10 mouse cellular contexts compared by ENCODE assay signal in the genomic region with DNA sequence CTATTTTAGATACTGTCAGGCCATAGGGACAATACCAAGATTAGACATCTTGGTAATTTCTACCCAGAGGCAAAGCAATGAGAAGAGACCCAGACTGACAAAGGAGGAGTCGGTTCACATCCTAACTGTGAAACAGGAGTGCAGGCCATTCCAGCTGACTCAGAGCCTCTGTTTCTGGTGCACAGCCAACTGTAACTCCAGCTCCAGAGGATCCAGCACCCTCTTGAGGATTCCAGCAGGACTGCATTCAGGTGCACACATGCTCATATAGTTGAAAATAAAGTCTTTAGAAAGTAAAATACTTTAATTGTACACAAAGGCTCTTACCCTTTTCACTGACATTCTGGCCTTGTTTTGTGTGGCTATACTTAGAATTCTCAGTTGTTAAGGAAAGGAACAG. TPM values are rescaled to one million over a fixed set of nuclear protein-coding genes. Genes with fewer than 3 reads are reported as not detected.
A peak's percentile ranks its signal among the peaks of the same experiment; 100 is the strongest.
DNase-seq lines count a peak whose midpoint lies in the region; ATAC-seq and TF ChIP-seq lines count a peak whose summit lies in the region.
"Had no signal": no experiment of that assay in that cellular context is flagged by ENCODE, and none has a peak within 500 bp of the region (broad histone marks: within the 10 kb centered on the region; RNA-seq: fewer than 3 reads in every experiment).

No protein-coding gene starts in this region.

- no peak overlapping the region for H3K9ac ChIP-seq in forebrain, embryonic 11.5 days (ENCODE audit: low read length)

- DNase-seq in adrenal gland, adult (ENCODE audit: inconsistent age in 2 of 2, low spot score in 1 of 2) = peak; percentile 61 to 86
- no peak for DNase-seq in adrenal gland, postnatal 4 days (ENCODE audit: low spot score in 2 of 2)
- DNase-seq in left cerebral cortex, postnatal 4 days = peak; percentile 52
- no peak for DNase-seq in left cerebral cortex, postnatal 36 days (ENCODE audit: low spot score in 2 of 2)
- no peak for DNase-seq in forebrain, embryonic 11.5 days (ENCODE audit: low spot score)
- DNase-seq in layer of hippocampus, postnatal 14 days (ENCODE audit: low spot score in 2 of 2) = no peak
- DNase-seq: thymus, adult 18-20 months had no signal

- H3K4me3 ChIP-seq in embryonic fibroblast, embryonic 13.5 days (ENCODE audit: insufficient read depth, low read length) = no peak overlapping the region
- H3K4me3 ChIP-seq in forebrain, embryonic 11.5 days (ENCODE audit: low read depth, low read length) = no peak overlapping the region

- ATAC-seq in megakaryocyte, adult 5-6 weeks (ENCODE audit: poor library complexity, severe bottlenecking) = peak; percentile 54
- no peak for ATAC-seq in forebrain, embryonic 11.5 days (replicated peaks; ENCODE audit: low FRiP score)

- no peaks in the 10 kb centered on the region; the same call in 1 of the 2 replicates for H3K9me3 ChIP-seq in forebrain, embryonic 11.5 days (ENCODE audit: control insufficient read depth, low read length)

- H3K4me1 ChIP-seq in embryonic fibroblast, embryonic 13.5 days (ENCODE audit: control insufficient read depth, insufficient read depth, low read length) = no peaks in the 10 kb centered on the region
- no peaks in the 10 kb centered on the region for H3K4me1 ChIP-seq in forebrain, embryonic 11.5 days (replicated peaks; ENCODE audit: control insufficient read depth, insufficient read depth, low read length)

- 87% methylated on average over 1 of the region's 1 CpGs for WGBS in forebrain, embryonic 11.5 days

- no peak for TF ChIP-seq POLR2A in embryonic fibroblast, embryonic 13.5 days (IDR thresholded peaks at IDR 0.05; ENCODE audit: low read depth, low read length)

- no peak overlapping the region for H3K27ac ChIP-seq in embryonic fibroblast, embryonic 13.5 days (ENCODE audit: insufficient read depth, low read length)
- H3K27ac ChIP-seq in forebrain, embryonic 11.5 days (ENCODE audit: low read depth, low read length) = no peak overlapping the region

- H3K36me3 ChIP-seq in forebrain, embryonic 11.5 days (ENCODE audit: control insufficient read depth, insufficient read depth, low read length) = no peaks in the 10 kb centered on the region

- H3K27me3 ChIP-seq in forebrain, embryonic 11.5 days (ENCODE audit: control insufficient read depth, insufficient read depth, low read length) = no peaks in the 10 kb centered on the region

- 0 out of 2 replicates have a peak, but pooled peaks have one; percentile 10 for TF ChIP-seq CTCF in embryonic fibroblast, embryonic 13.5 days (IDR thresholded peaks at IDR 0.05; ENCODE audit: borderline replicate concordance, insufficient read depth, low read length)

- intact Hi-C loops in left cerebral cortex, postnatal 4 days (cut with DNase I) = no loop called here
- intact Hi-C loops in left cerebral cortex, postnatal 36 days (cut with DNase I) = no loop called here

- H3K4me2 ChIP-seq in forebrain, embryonic 11.5 days (ENCODE audit: low read depth, low read length, severe bottlenecking) = no peak overlapping the region

RNA-seq across cellular contexts. Expression of gene Ppp1r14c, which starts 40.4 kb away (rescaled TPM):
- 10 to 100 TPM in 1 of 2 experiments, 1 to 10 TPM in 1; 8.3 to 13.6 TPM for total RNA-seq in adrenal gland, postnatal 4 days (2021)
- total RNA-seq in left cerebral cortex, postnatal 4 days (2021) = 10 to 100 TPM; 91.1 to 92.6 TPM
- 10 to 100 TPM; 14.6 to 16.0 TPM for total RNA-seq in left cerebral cortex, postnatal 36 days (2021)
- polyA plus RNA-seq in embryonic fibroblast, embryonic 13.5 days (2011; ENCODE audit: insufficient read length, low read depth, missing spikeins) = 0.70 and 1.7 TPM in 2 replicates
- total RNA-seq in megakaryocyte, adult 5-6 weeks (2015) = 0.13 TPM in 1 of 2 replicates, not detected in the other
- total RNA-seq in megakaryocyte, adult 5-6 weeks (2017) = not detected in 2 replicates
- polyA plus RNA-seq in forebrain, embryonic 11.5 days (2014; fragmentation: Nextera tagmentation; extraction: Ambion mirVana) = 2.0 and 2.4 TPM in 2 replicates
- 10 to 100 TPM; 68.9 to 72.3 TPM for total RNA-seq in layer of hippocampus, postnatal 14 days (2021)

RNA-seq across cellular contexts. Expression of gene H60c, which starts 57.9 kb away (rescaled TPM):
- total RNA-seq in adrenal gland, postnatal 4 days (2021) = under 1 TPM in 1 of 2 experiments, not detected in 1; 0.14 TPM
- not detected for total RNA-seq in left cerebral cortex, postnatal 4 days (2021)
- total RNA-seq in left cerebral cortex, postnatal 36 days (2021) = not detected
- polyA plus RNA-seq in embryonic fibroblast, embryonic 13.5 days (2011; ENCODE audit: insufficient read length, low read depth, missing spikeins) = not detected in 2 replicates
- not detected in 2 replicates for total RNA-seq in megakaryocyte, adult 5-6 weeks (2015)
- not detected in 2 replicates for total RNA-seq in megakaryocyte, adult 5-6 weeks (2017)
- polyA plus RNA-seq in forebrain, embryonic 11.5 days (2014; fragmentation: Nextera tagmentation; extraction: Ambion mirVana) = 0.12 TPM in 1 of 2 replicates, not detected in the other
- total RNA-seq in layer of hippocampus, postnatal 14 days (2021) = not detected
- polyA plus RNA-seq: limb, embryonic 11.5 days had no signal

Comparison
In these comparisons a context has a peak if more than half of its experiments do, and no peak if none do; other contexts are left out.
1. DNase-seq: peak in adrenal gland, adult (2 of 2) and left cerebral cortex, postnatal 4 days (single experiment); none in adrenal gland, postnatal 4 days (0 of 2), left cerebral cortex, postnatal 36 days (0 of 2), forebrain, embryonic 11.5 days (single experiment) and layer of hippocampus, postnatal 14 days (0 of 2).
2. RNA of gene Ppp1r14c, which starts 40.4 kb away (total RNA-seq): 91.1 to 92.6 TPM in left cerebral cortex, postnatal 4 days, 68.9 to 72.3 TPM in layer of hippocampus, postnatal 14 days, 14.6 to 16.0 TPM in left cerebral cortex, postnatal 36 days and 8.3 to 13.6 TPM in adrenal gland, postnatal 4 days; 0.13 TPM in megakaryocyte, adult 5-6 weeks; every median in the first group is over 4 times any median in the second.